ENCODE assay signal across 8 mouse cellular contexts in the genomic region with DNA sequence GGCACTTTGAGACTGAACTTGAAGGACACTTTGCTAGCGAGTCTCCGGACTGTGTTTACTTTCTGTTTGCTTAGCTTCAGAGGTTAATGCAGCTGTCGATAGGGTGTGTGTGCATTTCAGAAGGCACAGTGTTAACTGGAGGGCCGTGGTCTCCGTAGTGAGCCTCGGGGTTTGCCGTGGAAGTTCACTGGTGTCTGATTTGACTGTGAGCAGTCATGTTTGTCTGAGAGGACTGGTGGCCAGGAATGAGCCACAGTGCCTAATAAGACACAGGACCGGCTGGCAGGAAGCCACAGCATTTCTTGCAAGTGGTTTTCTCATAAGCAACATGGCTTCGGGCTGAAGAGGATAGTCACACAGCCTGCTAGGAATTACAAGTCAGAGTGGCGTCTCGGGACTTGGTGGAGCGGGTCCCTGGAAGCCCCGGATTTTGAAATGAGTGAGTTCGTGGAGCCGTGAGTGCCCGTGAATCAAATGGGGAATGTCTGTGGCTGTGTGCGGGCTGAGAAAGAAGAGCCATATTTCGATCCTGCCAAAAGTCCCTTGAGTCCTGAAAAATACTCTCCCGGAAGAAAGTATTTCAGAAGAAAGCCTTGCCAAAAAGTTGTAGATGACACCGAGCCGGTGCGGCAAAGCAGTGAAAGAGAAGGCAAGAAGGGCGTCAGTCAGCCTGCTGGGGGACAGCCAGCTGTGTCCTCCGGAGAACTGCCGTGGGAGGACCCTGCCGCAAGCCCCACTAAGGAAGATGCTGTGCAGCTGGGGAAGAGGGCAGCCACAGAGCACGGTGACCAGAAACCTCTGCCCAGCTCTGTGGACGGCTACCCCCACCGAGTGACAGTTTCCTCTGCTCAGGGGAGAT.
A peak's percentile ranks its signal among the peaks of the same experiment; 100 is the strongest.
DNase-seq lines count a peak whose midpoint lies in the region; ATAC-seq lines count a peak whose summit lies in the region.

No protein-coding gene starts in this region.

- no peaks in the 10 kb centered on the region for H3K36me3 ChIP-seq in heart, embryonic 10.5 days
- no peaks in the 10 kb centered on the region for H3K36me3 ChIP-seq in kidney, embryonic 16.5 days (ENCODE audit: insufficient read depth, low read length)
- no peaks in the 10 kb centered on the region for H3K36me3 ChIP-seq in lung, embryonic 15.5 days

- H3K27ac ChIP-seq in heart, embryonic 10.5 days, result peak overlapping the region; percentile 50; the same call in 1 of the 2 replicates
- peak overlapping the region; percentile 94 for H3K27ac ChIP-seq in kidney, embryonic 16.5 days (ENCODE audit: low read length)
- peak overlapping the region; percentile 34; the same call in 1 of the 2 replicates for H3K27ac ChIP-seq in lung, embryonic 15.5 days

- H3K4me1 ChIP-seq in heart, embryonic 10.5 days, result peaks cover 44% of the 10 kb centered on the region
- H3K4me1 ChIP-seq in kidney, embryonic 16.5 days (ENCODE audit: insufficient read depth, low read length), result peaks cover 44% of the 10 kb centered on the region
- peaks cover 13% of the 10 kb centered on the region for H3K4me1 ChIP-seq in lung, embryonic 15.5 days

- peak overlapping the region; percentile 3; the same call in 1 of the 2 replicates for H3K4me3 ChIP-seq in heart, embryonic 10.5 days
- peak overlapping the region; percentile 42 for H3K4me3 ChIP-seq in kidney, embryonic 16.5 days (ENCODE audit: low read length)
- H3K4me3 ChIP-seq in lung, embryonic 15.5 days, result peak overlapping the region; percentile 44

- H3K9ac ChIP-seq in kidney, embryonic 16.5 days (replicated peaks; ENCODE audit: low read length), result peak overlapping the region; percentile 67
- H3K9ac ChIP-seq in lung, embryonic 15.5 days, result peak overlapping the region; percentile 39

- peak; percentile 25 for ATAC-seq in kidney, embryonic 16.5 days (ENCODE audit: low FRiP score, low TSS enrichment)
- ATAC-seq in lung, embryonic 15.5 days (ENCODE audit: borderline replicate concordance, extremely low read depth, low FRiP score, low TSS enrichment), result peak; percentile 49; the same call in 1 of the 2 replicates
- ATAC-seq in monocyte, adult 5-6 weeks (replicated peaks; ENCODE audit: insufficient number of reproducible peaks, low FRiP score, low TSS enrichment, poor library complexity, severe bottlenecking), result no peak

- H3K4me2 ChIP-seq in kidney, embryonic 16.5 days (replicated peaks; ENCODE audit: low read depth, low read length), result peak overlapping the region; percentile 52
- peak overlapping the region; percentile 69 for H3K4me2 ChIP-seq in lung, embryonic 15.5 days

- 68% methylated on average over 29 of the region's 29 CpGs for WGBS in heart, embryonic 10.5 days
- WGBS in kidney, embryonic 16.5 days, result 29% methylated on average over 29 of the region's 29 CpGs
- 25% methylated on average over 29 of the region's 29 CpGs for WGBS in lung, embryonic 15.5 days

- peak; percentile 48 for DNase-seq in right cerebral cortex, postnatal 14 days
- no peak for DNase-seq in right cerebral cortex, postnatal 25 days
- peak; percentile 56 for DNase-seq in cerebellum, adult 8-10 months
- no peak for DNase-seq in heart, embryonic 10.5 days (ENCODE audit: low spot score)
- peak; percentile 89 for DNase-seq in testis, postnatal 10 days (ENCODE audit: low spot score)

- no peaks in the 10 kb centered on the region for H3K9me3 ChIP-seq in heart, embryonic 10.5 days
- H3K9me3 ChIP-seq in kidney, embryonic 16.5 days (ENCODE audit: low read length), result no peaks in the 10 kb centered on the region
- no peaks in the 10 kb centered on the region for H3K9me3 ChIP-seq in lung, embryonic 15.5 days

- H3K27me3 ChIP-seq in heart, embryonic 10.5 days (ENCODE audit: insufficient read depth, poor library complexity, severe bottlenecking), result no peaks in the 10 kb centered on the region
- no peaks in the 10 kb centered on the region for H3K27me3 ChIP-seq in kidney, embryonic 16.5 days (ENCODE audit: insufficient read depth, low read length)
- no peaks in the 10 kb centered on the region for H3K27me3 ChIP-seq in lung, embryonic 15.5 days

Comparison
In these comparisons a context has a peak if more than half of its experiments do, and no peak if none do; other contexts are left out.
1. DNase-seq: peak in right cerebral cortex, postnatal 14 days (single experiment), cerebellum, adult 8-10 months (single experiment) and testis, postnatal 10 days (single experiment); none in right cerebral cortex, postnatal 25 days (single experiment) and heart, embryonic 10.5 days (single experiment).
2. H3K27ac ChIP-seq: peak in every context shown above with its lines; median percentile 94 in kidney, embryonic 16.5 days; 50 in heart, embryonic 10.5 days; 34 in lung, embryonic 15.5 days.
3. Peak in every context shown above with its lines, with median percentiles within 50 percentile points of each other: H3K4me3 ChIP-seq.